Mouse (Mus musculus) cerebellum, adult 2 months (tissue): ENCODE measurements around the gene Robo2.

Experiments
- CTCF ChIP-seq: fragments of 200-500 bp; IDR thresholded peaks from 2 replicates; pipeline ENCODE4 v1.5.1; 2011; ENCODE audit warnings: low read depth, mild to moderate bottlenecking, control low read depth, low read length, moderate library complexity, borderline replicate concordance; ENCODE audit not compliant: insufficient read depth
- POLR2A ChIP-seq: fragments of 200-500 bp; IDR thresholded peaks from 2 replicates; pipeline ENCODE4 v1.6.1; 2011; ENCODE audit warnings: low read length, control low read depth, borderline replicate concordance; ENCODE audit not compliant: insufficient read depth

DNA sequence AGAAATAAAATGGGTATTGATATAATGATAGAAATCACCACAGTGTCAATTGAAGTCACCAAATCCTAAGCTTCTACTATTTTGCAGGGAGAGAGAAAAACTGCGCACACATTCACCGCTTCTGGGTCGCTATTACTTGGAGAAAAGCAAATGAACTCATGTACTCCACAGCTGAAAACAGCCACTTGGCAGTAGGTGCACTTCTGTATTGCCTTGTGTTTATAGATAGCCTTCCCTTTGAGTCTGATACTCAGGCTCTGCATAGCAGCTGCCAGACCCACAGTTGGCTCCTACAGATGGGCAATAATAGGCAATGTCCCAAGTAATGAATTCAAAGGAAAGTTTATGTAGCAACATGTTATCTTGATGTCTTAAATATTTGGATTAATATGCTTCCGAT is 2.1 kb downstream of the Robo2 start:
- TF ChIP-seq CTCF (no peak), POLR2A (no peak)
